Mouse (Mus musculus) midbrain, postnatal 0 days (tissue): ENCODE results near the gene Uckl1. TPM values are rescaled to one million over a fixed set of nuclear protein-coding genes. Genes with fewer than 3 reads are reported as not detected.
A peak's percentile ranks its signal among the peaks of the same experiment; 100 is the strongest.

Experiments
- ATAC-seq: fragments of 200-750 bp; cut with Nextera tagmentation; 2 replicates; pipeline ENCODE4 v1.8.0; 2017; ENCODE audit warnings: moderate number of reproducible peaks, mild to moderate bottlenecking, moderate TSS enrichment, moderate library complexity; ENCODE audit not compliant: low FRiP score
- DNase-seq: peaks from one replicate; pipeline ENCODE4 v3.0.0-alpha.2; 2015; ENCODE audit warnings: low spot score
- H3K27ac ChIP-seq: fragments of 300-500 bp; sonication (generic); 2 replicates; pipeline ENCODE4 v1.5.1; 2014; ENCODE audit warnings: low read depth, mild to moderate bottlenecking, low read length, mixed read lengths
- H3K27me3 ChIP-seq: fragments of 300-500 bp; sonication (generic); 2 replicates; pipeline ENCODE4 v1.6.1; 2014; ENCODE audit warnings: low read length, control low read depth, mixed read lengths; ENCODE audit not compliant: insufficient read depth
- H3K36me3 ChIP-seq: fragments of 300-500 bp; sonication (generic); 2 replicates; pipeline ENCODE4 v1.6.1; 2014; ENCODE audit warnings: low read length, control low read depth, mixed read lengths; ENCODE audit not compliant: insufficient read depth
- H3K4me1 ChIP-seq: fragments of 300-500 bp; sonication (generic); 2 replicates; pipeline ENCODE4 v1.6.1; 2014; ENCODE audit warnings: mild to moderate bottlenecking, control low read depth, antibody characterized with exemption, low read length, mixed read lengths; ENCODE audit not compliant: insufficient read depth
- H3K4me2 ChIP-seq: fragments of 300-500 bp; sonication (generic); 2 replicates; pipeline ENCODE4 v1.6.1; 2014; ENCODE audit warnings: low read depth, mild to moderate bottlenecking, low read length, mixed read lengths; ENCODE audit not compliant: poor library complexity, severe bottlenecking
- H3K4me3 ChIP-seq: fragments of 300-500 bp; sonication (generic); 2 replicates; pipeline ENCODE4 v1.5.1; 2014; ENCODE audit warnings: low read depth, mild to moderate bottlenecking, low read length, moderate library complexity
- H3K9ac ChIP-seq: fragments of 300-500 bp; sonication (generic); replicated peaks from 2 replicates; pipeline ENCODE4 v1.6.1; 2014; ENCODE audit warnings: mild to moderate bottlenecking, low read length, moderate library complexity, mixed read lengths; ENCODE audit not compliant: poor library complexity, severe bottlenecking
- H3K9me3 ChIP-seq: fragments of 300-500 bp; sonication (generic); 2 replicates; pipeline ENCODE4 v1.6.1; 2016; ENCODE audit warnings: low read length, control low read depth
- CTCF ChIP-seq: IDR thresholded peaks from 2 replicates; pipeline ENCODE4 v1.5.1; 2016; ENCODE audit warnings: antibody characterized with exemption, mild to moderate bottlenecking
- WGBS: fragments of 180-500 bp; shearing (Covaris S2); extraction: QIAGEN DNeasy Blood & Tissue Kit; methylation state at CpG from one replicate; pipeline ENCODE4 v1.1.7; 2014; 5-methylcytosine and 5-hydroxymethylcytosine counted together
- polyA plus RNA-seq: library from polyadenylated mRNA; unstranded; fragments of >200 nt; fragmentation: Nextera tagmentation; extraction: Ambion mirVana; gene quantifications from 2 replicates; pipeline ENCODE4 v1.2.1, GENCODE M21; 2015
- total RNA-seq: library from RNA; depleted of rRNA; stranded (reverse); fragments of >200 nt; gene quantifications from 2 replicates; pipeline ENCODE4 v1.2.3, GENCODE M21; 2014

Gene Uckl1
- total and polyA plus RNA-seq, 2 experiments from 2014 or later: 45.2 to 49.8 TPM

- Histone ChIP-seq H3K4me1 (no peaks in the 10 kb centered on the region), H3K9ac (no peak overlapping the region), H3K9me3 (no peaks in the 10 kb centered on the region), H3K27ac (no peak overlapping the region), H3K27me3 (no peaks in the 10 kb centered on the region), H3K4me3 (no peak overlapping the region), H3K36me3 (peaks cover 14% of the 10 kb centered on the region), H3K4me2 (no peak overlapping the region)
- no peak for ATAC-seq
- WGBS: 93% methylated on average over 11 of the region's 11 CpGs
- no peak for TF ChIP-seq CTCF
- no peak for DNase-seq
Observed at GRCm38 (mm10) chr2:181571941-181572670, 12.6 kb downstream of the Uckl1 start.

- no peak overlapping the region for H3K4me2 ChIP-seq
- H3K27ac ChIP-seq: no peak overlapping the region
- no peaks in the 10 kb centered on the region for H3K9me3 ChIP-seq
- H3K36me3 ChIP-seq: peaks cover 14% of the 10 kb centered on the region
- no peaks in the 10 kb centered on the region for H3K4me1 ChIP-seq
- ATAC-seq: no peak
- no peak overlapping the region for H3K4me3 ChIP-seq
- TF ChIP-seq CTCF: no peak
- WGBS: 62% methylated on average over 6 of the region's 6 CpGs
- no peaks in the 10 kb centered on the region for H3K27me3 ChIP-seq
- no peak for DNase-seq
- no peak overlapping the region for H3K9ac ChIP-seq
Observed at GRCm38 (mm10) chr2:181570921-181571595, 13.6 kb downstream of the Uckl1 start.

GRCm38 (mm10) chr2:181570375-181570774 is 14.3 kb downstream of the Uckl1 start:
- no peak for ATAC-seq
- 90% methylated on average over 8 of the region's 8 CpGs for WGBS

GRCm38 (mm10) chr2:181569856-181570255 is 14.8 kb downstream of the Uckl1 start:
- H3K4me3 ChIP-seq: no peak overlapping the region
- 94% methylated on average over 10 of the region's 10 CpGs for WGBS
- H3K27ac ChIP-seq: no peak overlapping the region
- ATAC-seq (no peak), DNase-seq (no peak)
- peaks cover 14% of the 10 kb centered on the region for H3K36me3 ChIP-seq
- H3K9me3 ChIP-seq: no peaks in the 10 kb centered on the region
- TF ChIP-seq CTCF: no peak
- no peaks in the 10 kb centered on the region for H3K27me3 ChIP-seq
- no peaks in the 10 kb centered on the region for H3K4me1 ChIP-seq
- no peak overlapping the region for H3K9ac ChIP-seq
- no peak overlapping the region for H3K4me2 ChIP-seq

More at GRCm38 (mm10) chr2:181570375-181570774, 14.3 kb downstream of the Uckl1 start:
- Histone ChIP-seq H3K9me3 (no peaks in the 10 kb centered on the region), H3K36me3 (peaks cover 14% of the 10 kb centered on the region), H3K27me3 (no peaks in the 10 kb centered on the region), H3K4me3 (no peak overlapping the region), H3K27ac (no peak overlapping the region), H3K4me2 (no peak overlapping the region), H3K9ac (no peak overlapping the region), H3K4me1 (no peaks in the 10 kb centered on the region)
- DNase-seq: no peak
- TF ChIP-seq CTCF: no peak

GRCm38 (mm10) chr2:181568272-181569008 is 16.3 kb downstream of the Uckl1 start:
- H3K36me3 ChIP-seq: peaks cover 5% of the 10 kb centered on the region
- 85% methylated on average over 7 of the region's 7 CpGs for WGBS
- TF ChIP-seq CTCF: peak; percentile 57
- H3K4me1 ChIP-seq: no peaks in the 10 kb centered on the region
- DNase-seq: peak; percentile 19
- no peak overlapping the region for H3K4me2 ChIP-seq
- no peak for ATAC-seq
- no peaks in the 10 kb centered on the region for H3K27me3 ChIP-seq
- no peak overlapping the region for H3K4me3 ChIP-seq
- H3K9ac ChIP-seq: no peak overlapping the region
- H3K9me3 ChIP-seq: no peaks in the 10 kb centered on the region
- H3K27ac ChIP-seq: no peak overlapping the region
